In the genomic region with DNA sequence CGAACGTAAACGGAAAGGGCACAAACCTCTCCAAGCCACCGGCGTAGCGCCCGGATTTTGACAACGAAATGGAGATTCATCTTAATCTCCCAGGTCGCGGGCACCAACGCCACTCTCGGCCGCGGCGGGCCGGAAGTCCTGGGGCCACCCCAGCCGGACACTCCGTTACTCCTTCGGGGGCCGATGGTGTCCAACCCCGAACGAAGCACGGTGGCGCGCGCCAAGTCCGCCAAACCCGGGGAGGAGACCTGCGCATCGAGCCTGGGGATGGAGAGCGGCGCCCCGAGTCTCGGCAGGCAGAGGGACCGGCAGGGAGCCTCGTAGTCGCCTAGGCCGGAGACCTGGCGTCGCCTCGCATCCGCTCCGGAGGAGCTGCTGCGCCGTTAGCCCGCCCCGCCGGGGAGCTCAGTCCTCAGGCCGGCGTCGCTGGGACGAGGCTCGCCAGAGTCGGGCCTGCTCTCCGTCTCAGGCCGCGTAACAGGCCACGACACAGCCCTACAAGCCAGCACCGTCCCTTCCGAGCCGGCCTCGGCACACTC, we compare ENCODE assay signal across 8 mouse cellular contexts. TPM values are rescaled to one million over a fixed set of nuclear protein-coding genes. Genes with fewer than 3 reads are reported as not detected.
A peak's percentile ranks its signal among the peaks of the same experiment; 100 is the strongest.
DNase-seq lines count a peak whose midpoint lies in the region; ATAC-seq and TF ChIP-seq lines count a peak whose summit lies in the region.

No protein-coding gene starts in this region.

- no peak for TF ChIP-seq RAD21 in CH12.LX (IDR thresholded peaks at IDR 0.05; ENCODE audit: low read depth, low read length)

- peaks cover 2% of the 10 kb centered on the region for H3K79me2 ChIP-seq in heart, adult 2 months (replicated peaks; ENCODE audit: control insufficient read depth, insufficient read depth, low read length)
- H3K79me2 ChIP-seq in CH12.LX (replicated peaks; ENCODE audit: control insufficient read depth, extremely low read depth, insufficient read depth, poor library complexity, severe bottlenecking), result peaks cover 68% of the 10 kb centered on the region

- peak overlapping the region; percentile 88 for H3K27ac ChIP-seq in heart, adult 2 months
- H3K27ac ChIP-seq in CH12.LX (ENCODE audit: insufficient read depth, low read depth), result peak overlapping the region; percentile 86
- peak overlapping the region; percentile 98 for H3K27ac ChIP-seq in embryonic facial prominence, embryonic 12.5 days
- H3K27ac ChIP-seq in hindbrain, embryonic 16.5 days (ENCODE audit: low read depth, low read length), result peak overlapping the region; percentile 98
- H3K27ac ChIP-seq in midbrain, embryonic 13.5 days, result peak overlapping the region; percentile 98

- peak; percentile 31; the same call in 1 of the 2 replicates for TF ChIP-seq POLR2A in heart, adult 2 months (IDR thresholded peaks at IDR 0.05; ENCODE audit: insufficient read depth, low read depth, low read length)
- TF ChIP-seq POLR2A in CH12.LX (IDR thresholded peaks at IDR 0.05; ENCODE audit: low read depth, low read length), result no peak

- peak overlapping the region; percentile 96 for H3K9ac ChIP-seq in heart, adult 2 months (ENCODE audit: low read depth, low read length)
- peak overlapping the region; percentile 87 for H3K9ac ChIP-seq in CH12.LX (ENCODE audit: insufficient read depth, low read depth)
- peak overlapping the region; percentile 97 for H3K9ac ChIP-seq in embryonic facial prominence, embryonic 12.5 days
- H3K9ac ChIP-seq in hindbrain, embryonic 16.5 days (ENCODE audit: low read depth, low read length), result peak overlapping the region; percentile 96
- peak overlapping the region; percentile 96 for H3K9ac ChIP-seq in midbrain, embryonic 13.5 days (replicated peaks)

- TF ChIP-seq EP300 in heart, adult 2 months (IDR thresholded peaks at IDR 0.05; ENCODE audit: insufficient read depth, low read depth, low read length), result no peak
- TF ChIP-seq EP300 in CH12.LX (IDR thresholded peaks at IDR 0.05; ENCODE audit: low read length), result no peak

- no peak for TF ChIP-seq CTCF in heart, adult 2 months (IDR thresholded peaks at IDR 0.05)
- TF ChIP-seq CTCF in CH12.LX (conservative IDR thresholded peaks at IDR 0.05 in 1 of 2, IDR thresholded peaks at IDR 0.05 in 1 of 2; ENCODE audit: low read depth in 2 of 2, low read length in 2 of 2), result no peak

- DNase-seq in heart, adult 2 months, result no peak
- no peak for DNase-seq in heart, adult 9 months (ENCODE audit: low spot score in 2 of 2)
- DNase-seq in CH12.LX (ENCODE audit: extremely low read depth), result no peak
- no peak for DNase-seq in spleen, postnatal 4 days (ENCODE audit: low spot score in 2 of 2)
- DNase-seq in gastrocnemius, postnatal 25 days, result no peak

- peaks cover 2% of the 10 kb centered on the region for H3K4me1 ChIP-seq in heart, adult 2 months (ENCODE audit: control insufficient read depth, insufficient read depth, low read length)
- H3K4me1 ChIP-seq in CH12.LX (ENCODE audit: control insufficient read depth in 1 of 2, insufficient read depth in 2 of 2), result peaks cover 7 to 58% of the 10 kb centered on the region in 2 experiments; a peak in 3 of 4 replicates
- peaks cover 24% of the 10 kb centered on the region for H3K4me1 ChIP-seq in embryonic facial prominence, embryonic 12.5 days
- H3K4me1 ChIP-seq in hindbrain, embryonic 16.5 days (ENCODE audit: control insufficient read depth, insufficient read depth, low read depth, low read length), result peaks cover 22% of the 10 kb centered on the region
- H3K4me1 ChIP-seq in midbrain, embryonic 13.5 days (replicated peaks), result peaks cover 52% of the 10 kb centered on the region

- WGBS in heart, adult 2 months, result under 1% methylated on average over 62 of the region's 62 CpGs
- under 1% methylated on average over 62 of the region's 62 CpGs for WGBS in embryonic facial prominence, embryonic 12.5 days
- under 1% methylated on average over 61 of the region's 62 CpGs for WGBS in hindbrain, embryonic 16.5 days
- under 1% methylated on average over 49 of the region's 62 CpGs for WGBS in midbrain, embryonic 13.5 days

- peak overlapping the region; percentile 5; the same call in 1 of the 2 replicates for H3K4me2 ChIP-seq in CH12.LX (ENCODE audit: insufficient read depth, low read depth, poor library complexity, severe bottlenecking)
- H3K4me2 ChIP-seq in embryonic facial prominence, embryonic 12.5 days (replicated peaks), result peak overlapping the region; percentile 58
- peak overlapping the region; percentile 65 for H3K4me2 ChIP-seq in hindbrain, embryonic 16.5 days (ENCODE audit: low read length)
- H3K4me2 ChIP-seq in midbrain, embryonic 13.5 days (replicated peaks), result peak overlapping the region; percentile 77

- no peak; the same call in 1 of the 2 replicates for ATAC-seq in embryonic facial prominence, embryonic 12.5 days (ENCODE audit: insufficient number of reproducible peaks, insufficient read depth, low FRiP score, low TSS enrichment)
- no peak; the same call in 1 of the 2 replicates for ATAC-seq in hindbrain, embryonic 16.5 days
- ATAC-seq in midbrain, embryonic 13.5 days, result no peak

- H3K9me3 ChIP-seq in CH12.LX (replicated peaks; ENCODE audit: low read length), result no peaks in the 10 kb centered on the region
- no peaks in the 10 kb centered on the region for H3K9me3 ChIP-seq in embryonic facial prominence, embryonic 12.5 days
- no peaks in the 10 kb centered on the region for H3K9me3 ChIP-seq in hindbrain, embryonic 16.5 days (ENCODE audit: control insufficient read depth, low read length)
- H3K9me3 ChIP-seq in midbrain, embryonic 13.5 days, result no peaks in the 10 kb centered on the region

- no peaks in the 10 kb centered on the region for H3K27me3 ChIP-seq in heart, adult 2 months (ENCODE audit: control insufficient read depth, insufficient read depth, low read length)
- H3K27me3 ChIP-seq in CH12.LX (replicated peaks), result no peaks in the 10 kb centered on the region
- H3K27me3 ChIP-seq in embryonic facial prominence, embryonic 12.5 days, result no peaks in the 10 kb centered on the region
- no peaks in the 10 kb centered on the region for H3K27me3 ChIP-seq in hindbrain, embryonic 16.5 days (replicated peaks; ENCODE audit: control insufficient read depth, insufficient read depth, low read length)
- H3K27me3 ChIP-seq in midbrain, embryonic 13.5 days, result no peaks in the 10 kb centered on the region

- dilution Hi-C loops in CH12.LX (cut with MboI; ENCODE audit: extremely low pct_ligation_motif_present, extremely low pct_unique_long_range_greater_than_20kb, low sequenced_read_pairs), result no loop called here

- intact Hi-C loops in heart, adult 2 months (cut with DNase I), result loop anchor here (2.0 to 5.0 kb wide), 2 partner anchors 126 to 283 kb away; partner anchors contain the start of genes Bsdc1 and Iqcc

- H3K4me3 ChIP-seq in heart, adult 2 months, result peak overlapping the region; percentile 92
- peak overlapping the region; percentile 82 to 97 (median 90) for H3K4me3 ChIP-seq in CH12.LX (replicated peaks in 1 of 3; ENCODE audit: low read depth in 2 of 3, low read length in 2 of 3, poor library complexity in 1 of 3)
- H3K4me3 ChIP-seq in embryonic facial prominence, embryonic 12.5 days, result peak overlapping the region; percentile 95
- peak overlapping the region; percentile 85 for H3K4me3 ChIP-seq in hindbrain, embryonic 16.5 days (ENCODE audit: low read length)
- H3K4me3 ChIP-seq in midbrain, embryonic 13.5 days (replicated peaks), result peak overlapping the region; percentile 96

- in situ Hi-C loops in CH12.LX (cut with MboI; ENCODE audit: low pct_ligation_motif_present, low pct_unique_long_range_greater_than_20kb, low sequenced_read_pairs), result no loop called here

- H3K36me3 ChIP-seq in heart, adult 2 months (ENCODE audit: control insufficient read depth, insufficient read depth, low read length), result peaks cover 24% of the 10 kb centered on the region
- peaks cover 30 to 47% of the 10 kb centered on the region in 2 experiments for H3K36me3 ChIP-seq in CH12.LX (replicated peaks in 1 of 2; ENCODE audit: control insufficient read depth in 1 of 2, insufficient read depth in 1 of 2, low read length in 1 of 2)
- H3K36me3 ChIP-seq in embryonic facial prominence, embryonic 12.5 days, result peaks cover 27% of the 10 kb centered on the region
- 0 out of 2 replicates have a peak, but pooled peaks cover 3% of the 10 kb centered on the region for H3K36me3 ChIP-seq in hindbrain, embryonic 16.5 days (ENCODE audit: control insufficient read depth, insufficient read depth, low read length)
- peaks cover 16% of the 10 kb centered on the region for H3K36me3 ChIP-seq in midbrain, embryonic 13.5 days

RNA-seq across cellular contexts. Expression of gene Rbbp4, which starts 0.4 kb away (rescaled TPM):
- 10 to 100 TPM; 67.0 to 70.7 TPM for total RNA-seq in heart, adult 2 months (2021)
- polyA plus RNA-seq in heart, adult 2 months (2012; rRNA removed), result 16.8 and 34.5 TPM in 2 replicates
- total RNA-seq in CH12.LX (2012; rRNA removed) (41.4 and 44.1 TPM in 2 replicates), CH12.LX (2014; rRNA removed) (73.3 and 76.9 TPM in 2 replicates)
- 179 and 219 TPM in 2 replicates for polyA plus RNA-seq in CH12.LX (2012; ENCODE audit: insufficient read length, low read depth)
- 487 and 522 TPM in 2 replicates for polyA plus RNA-seq in embryonic facial prominence, embryonic 12.5 days (2016; fragmentation: Nextera tagmentation; extraction: Ambion mirVana)
- polyA plus RNA-seq in hindbrain, embryonic 16.5 days (2015; fragmentation: Nextera tagmentation; extraction: Ambion mirVana), result 238 and 242 TPM in 2 replicates
- 419 and 460 TPM in 2 replicates for polyA plus RNA-seq in midbrain, embryonic 13.5 days (2015; fragmentation: Nextera tagmentation; extraction: Ambion mirVana)
- total RNA-seq in gastrocnemius, postnatal 25 days (2021), result 10 to 100 TPM; 41.0 to 50.6 TPM

RNA-seq across cellular contexts. Expression of gene Zbtb8os, which starts 0.7 kb away (rescaled TPM):
- total RNA-seq in heart, adult 2 months (2021), result 10 to 100 TPM; 19.5 to 27.2 TPM
- 9.1 and 13.0 TPM in 2 replicates for polyA plus RNA-seq in heart, adult 2 months (2012; rRNA removed)
- total RNA-seq in CH12.LX (2012; rRNA removed) (93.7 and 104 TPM in 2 replicates), CH12.LX (2014; rRNA removed) (124 and 134 TPM in 2 replicates)
- 135 and 157 TPM in 2 replicates for polyA plus RNA-seq in CH12.LX (2012; ENCODE audit: insufficient read length, low read depth)
- polyA plus RNA-seq in embryonic facial prominence, embryonic 12.5 days (2016; fragmentation: Nextera tagmentation; extraction: Ambion mirVana), result 38.9 and 43.7 TPM in 2 replicates
- polyA plus RNA-seq in hindbrain, embryonic 16.5 days (2015; fragmentation: Nextera tagmentation; extraction: Ambion mirVana), result 15.1 and 21.3 TPM in 2 replicates
- polyA plus RNA-seq in midbrain, embryonic 13.5 days (2015; fragmentation: Nextera tagmentation; extraction: Ambion mirVana), result 28.0 and 32.2 TPM in 2 replicates
- 10 to 100 TPM; 23.1 to 24.0 TPM for total RNA-seq in gastrocnemius, postnatal 25 days (2021)

RNA-seq across cellular contexts. Expression of gene Zbtb8a, which starts 43.2 kb away (rescaled TPM):
- 1 to 10 TPM; 2.5 to 3.5 TPM for total RNA-seq in heart, adult 2 months (2021)
- polyA plus RNA-seq in heart, adult 2 months (2012; rRNA removed), result 3.2 and 5.5 TPM in 2 replicates
- total RNA-seq in CH12.LX (2012; rRNA removed), result 0.04 TPM in 1 of 2 replicates, not detected in the other
- total RNA-seq in CH12.LX (2014; rRNA removed), result 0.16 TPM in 1 of 2 replicates, not detected in the other
- polyA plus RNA-seq in CH12.LX (2012; ENCODE audit: insufficient read length, low read depth), result 0.11 TPM in 1 of 2 replicates, not detected in the other
- polyA plus RNA-seq in embryonic facial prominence, embryonic 12.5 days (2016; fragmentation: Nextera tagmentation; extraction: Ambion mirVana), result 9.9 and 10.8 TPM in 2 replicates
- polyA plus RNA-seq in hindbrain, embryonic 16.5 days (2015; fragmentation: Nextera tagmentation; extraction: Ambion mirVana), result 21.7 and 22.0 TPM in 2 replicates
- polyA plus RNA-seq in midbrain, embryonic 13.5 days (2015; fragmentation: Nextera tagmentation; extraction: Ambion mirVana), result 17.2 and 19.7 TPM in 2 replicates
- 1 to 10 TPM; 1.2 to 1.3 TPM for total RNA-seq in gastrocnemius, postnatal 25 days (2021)

RNA-seq across cellular contexts. Expression of gene Sync, which starts 47.3 kb away (rescaled TPM):
- total RNA-seq in heart, adult 2 months (2021), result 10 to 100 TPM; 17.7 to 17.9 TPM
- 8.7 and 18.8 TPM in 2 replicates for polyA plus RNA-seq in heart, adult 2 months (2012; rRNA removed)
- total RNA-seq in CH12.LX (2012; rRNA removed), result 0.04 TPM in 1 of 2 replicates, not detected in the other
- total RNA-seq in CH12.LX (2014; rRNA removed), result not detected in 2 replicates
- 0.14 and 0.16 TPM in 2 replicates for polyA plus RNA-seq in CH12.LX (2012; ENCODE audit: insufficient read length, low read depth)
- polyA plus RNA-seq in embryonic facial prominence, embryonic 12.5 days (2016; fragmentation: Nextera tagmentation; extraction: Ambion mirVana), result 1.1 and 1.2 TPM in 2 replicates
- polyA plus RNA-seq in hindbrain, embryonic 16.5 days (2015; fragmentation: Nextera tagmentation; extraction: Ambion mirVana), result 1.7 and 1.9 TPM in 2 replicates
- 0.27 and 0.67 TPM in 2 replicates for polyA plus RNA-seq in midbrain, embryonic 13.5 days (2015; fragmentation: Nextera tagmentation; extraction: Ambion mirVana)
- total RNA-seq in gastrocnemius, postnatal 25 days (2021), result 10 to 100 TPM; 40.2 to 44.7 TPM

Comparison
In these comparisons a context has a peak if more than half of its experiments do, and no peak if none do; other contexts are left out.
1. H3K4me2 ChIP-seq: peak in every context shown above with its lines; median percentile 77 in midbrain, embryonic 13.5 days; 65 in hindbrain, embryonic 16.5 days; 58 in embryonic facial prominence, embryonic 12.5 days; 5 in CH12.LX.